Mouse (Mus musculus): ENCODE results near the gene AU021092. TPM values are rescaled to one million over a fixed set of nuclear protein-coding genes. Genes with fewer than 3 reads are reported as not detected.
"Not testable (repeated sequence)": the region's sequence is repeated elsewhere in the genome, so short reads cannot be mapped to it uniquely, and the experiment has no call there.

The AU021092 gene
- polyA plus RNA-seq, 1 experiment from 2014 or later = 0.71 TPM

DNA sequence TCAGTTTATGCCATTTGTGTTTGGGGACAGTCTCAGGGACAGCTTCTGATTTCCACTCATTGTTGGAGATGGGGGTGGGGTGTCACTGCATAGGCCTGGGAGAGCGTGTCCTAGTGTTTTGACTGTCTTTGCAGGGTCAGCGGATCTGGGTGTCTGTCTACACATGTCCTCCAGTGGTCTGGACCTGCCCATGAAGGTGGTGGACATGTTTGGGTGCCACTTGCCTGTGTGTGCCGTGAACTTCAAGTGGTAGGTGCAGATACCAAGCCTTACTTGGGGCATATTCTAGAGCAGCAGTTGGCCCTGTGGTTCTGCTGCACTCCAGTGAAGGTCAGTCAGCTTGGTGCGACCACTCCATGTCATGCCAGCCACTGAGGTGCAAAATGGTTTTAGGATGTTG lies 20.3 kb upstream of the AU021092 start:
- Histone ChIP-seq H3K4me1 (replicated peaks) (no peaks in the 10 kb centered on the region), H3K4me3 (replicated peaks) (no peak overlapping the region), H3K27me3 (no peaks in the 10 kb centered on the region), H3K9me3 (replicated peaks) (no peaks in the 10 kb centered on the region), H3K36me3 (peaks cover 89% of the 10 kb centered on the region), H3K4me2 (no peak overlapping the region), H3K9ac (no peak overlapping the region), H3K27ac (no peak overlapping the region)
- 80% methylated on average over 4 of the region's 4 CpGs for WGBS (ENCODE audit: insufficient replicate concordance)
- no peak for DNase-seq
- no peak for ATAC-seq (ENCODE audit: low read depth)

DNA sequence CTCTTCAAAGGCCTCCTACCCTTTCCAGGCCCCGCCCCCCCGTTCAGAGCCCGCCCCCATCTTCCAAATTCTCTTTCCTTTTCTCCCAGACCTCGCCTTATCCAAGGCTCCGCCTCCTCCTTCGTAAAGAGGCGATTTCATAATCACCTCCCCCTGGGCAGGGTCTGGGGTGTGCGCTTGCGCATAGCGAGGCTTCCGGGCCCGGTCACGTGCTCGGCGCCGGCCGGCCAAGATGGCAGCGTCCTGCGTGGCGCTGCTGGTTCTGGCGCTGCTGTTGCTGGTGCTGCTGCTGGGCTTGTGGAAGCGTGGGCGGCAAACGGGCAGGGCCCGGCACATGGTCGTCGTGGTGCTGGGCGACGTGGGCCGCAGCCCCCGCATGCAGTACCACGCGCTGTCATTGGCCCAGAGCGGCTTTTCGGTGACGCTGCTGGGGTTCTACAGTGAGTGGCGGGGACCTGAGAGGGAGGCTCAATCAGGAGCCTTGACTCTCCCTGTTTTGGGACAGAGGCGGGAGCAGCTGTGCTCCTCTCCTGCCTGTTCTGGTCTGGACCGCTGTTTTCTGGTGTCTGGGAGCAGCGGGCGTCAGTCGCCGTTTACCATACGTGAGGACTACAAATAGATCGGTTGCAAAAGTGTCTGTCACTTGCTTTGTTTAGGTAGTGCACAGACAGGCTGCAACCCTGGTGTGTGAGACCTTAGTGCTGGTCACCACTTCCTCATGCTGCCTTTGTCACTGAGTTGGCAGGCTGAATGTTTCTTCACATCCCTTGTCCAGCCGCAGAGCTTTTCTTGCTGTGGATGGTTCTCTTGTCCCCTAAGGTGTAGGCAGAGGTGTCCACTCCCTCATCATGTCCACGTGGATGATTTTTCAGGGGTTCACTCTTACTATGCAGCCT lies 11.6 kb upstream of the AU021092 start, which contains the start of gene Alg1:
Gene Alg1, plus strand, starts transcription at position 204 of the 896 bp plus-strand sequence.
- Histone ChIP-seq H3K9me3 (replicated peaks) (no peaks in the 10 kb centered on the region), H3K4me1 (replicated peaks) (peaks cover 20% of the 10 kb centered on the region), H3K27me3 (no peaks in the 10 kb centered on the region), H3K27ac (peak within 1 kb of the TSS; percentile 63), H3K4me3 (replicated peaks) (peak within 1 kb of the TSS; percentile 88), H3K36me3 (peaks cover 17% of the 10 kb centered on the region), H3K4me2 (peak within 1 kb of the TSS; percentile 88), H3K9ac (peak within 1 kb of the TSS; percentile 85)
- WGBS (ENCODE audit: insufficient replicate concordance) = 1% methylated on average over 47 of the region's 47 CpGs
- peak; percentile 94 for ATAC-seq (ENCODE audit: low read depth)
- peak; percentile 92 for DNase-seq

DNA sequence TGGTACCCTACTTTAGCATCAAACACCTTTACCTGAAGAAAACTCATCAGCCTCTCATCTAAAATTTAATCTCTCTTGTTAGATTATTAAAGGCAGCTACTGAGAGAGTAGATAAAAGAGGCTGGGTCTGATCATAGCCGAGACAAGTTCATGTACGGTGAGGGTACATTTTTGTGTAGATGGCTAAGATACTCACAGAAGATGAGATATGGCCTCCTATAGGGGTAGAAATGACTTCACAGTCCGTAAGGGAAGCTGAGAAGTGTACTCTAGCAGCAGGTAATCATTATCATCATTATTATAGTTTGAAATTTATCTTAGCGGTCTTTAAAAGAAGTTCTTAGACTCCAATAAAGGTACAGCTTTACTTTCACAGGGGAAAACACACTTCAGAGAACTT lies 10.9 kb upstream of the AU021092 start:
- Histone ChIP-seq H3K9ac (no peak overlapping the region), H3K27me3 (no peaks in the 10 kb centered on the region), H3K9me3 (replicated peaks) (no peaks in the 10 kb centered on the region), H3K36me3 (peaks cover 11% of the 10 kb centered on the region), H3K4me1 (replicated peaks) (peaks cover 20% of the 10 kb centered on the region), H3K4me3 (replicated peaks) (peak overlapping the region; percentile 88), H3K27ac (no peak overlapping the region), H3K4me2 (peak overlapping the region; percentile 88)
- ATAC-seq (ENCODE audit: low read depth) = peak; percentile 5; the same call in 1 of the 2 replicates
- no peak for DNase-seq
- WGBS (ENCODE audit: insufficient replicate concordance) = 61% methylated on average over 4 of the region's 4 CpGs

DNA sequence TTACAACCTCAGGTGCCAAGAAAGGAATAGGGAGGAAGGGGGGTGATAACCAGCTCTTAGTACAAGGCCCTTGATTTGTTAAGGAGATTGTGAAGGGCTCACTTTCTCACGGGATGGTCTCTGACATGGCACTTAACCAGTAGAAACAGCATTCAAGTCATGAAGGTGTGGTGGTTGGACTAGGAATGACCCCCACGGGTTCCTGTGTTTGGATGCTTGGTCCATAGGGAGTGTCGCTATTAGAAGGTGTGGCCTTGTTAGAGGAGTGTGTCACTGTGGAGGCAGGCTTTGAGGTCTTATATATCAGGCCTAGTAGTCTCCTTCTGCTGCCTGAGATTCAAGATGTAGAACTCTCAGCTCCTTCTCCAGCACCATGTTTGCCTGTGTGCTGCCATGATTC lies 6.0 kb upstream of the AU021092 start:
- 61% methylated on average over 3 of the region's 3 CpGs for WGBS (ENCODE audit: insufficient replicate concordance)

DNA sequence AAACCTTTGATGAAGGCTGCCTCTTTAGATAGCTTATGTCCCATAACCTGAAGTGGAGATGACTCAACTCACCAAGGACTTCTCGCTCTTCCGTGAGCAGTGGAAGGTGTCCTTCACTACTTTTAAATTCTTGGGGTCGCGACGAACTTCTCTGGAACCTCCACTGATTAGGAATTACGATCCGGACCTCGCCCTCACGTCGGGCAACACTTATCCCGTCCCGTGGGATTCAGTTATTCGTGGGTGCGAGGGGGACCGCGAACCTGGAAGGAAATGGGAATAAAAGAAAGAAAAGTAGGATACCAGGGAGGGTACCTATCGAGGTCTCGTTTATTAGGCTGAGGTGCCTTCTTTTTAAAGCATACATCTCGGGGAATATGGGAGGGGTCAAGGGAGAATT lies 5.4 kb upstream of the AU021092 start:
- H3K4me2 ChIP-seq; DNase-seq; H3K9ac ChIP-seq; H3K27ac ChIP-seq; H3K9me3 ChIP-seq (replicated peaks); H3K4me1 ChIP-seq (replicated peaks); H3K27me3 ChIP-seq; ATAC-seq (ENCODE audit: low read depth); H3K36me3 ChIP-seq; H3K4me3 ChIP-seq (replicated peaks): not testable (repeated sequence)
- 69% methylated on average over 19 of the region's 19 CpGs for WGBS (ENCODE audit: insufficient replicate concordance)

More for the DNA sequence above, 6.0 kb upstream of the AU021092 start:
- H3K9ac ChIP-seq; H3K4me2 ChIP-seq; H3K36me3 ChIP-seq; H3K27me3 ChIP-seq; ATAC-seq (ENCODE audit: low read depth); DNase-seq; H3K9me3 ChIP-seq (replicated peaks); H3K27ac ChIP-seq; H3K4me1 ChIP-seq (replicated peaks); H3K4me3 ChIP-seq (replicated peaks): not testable (repeated sequence)

DNA sequence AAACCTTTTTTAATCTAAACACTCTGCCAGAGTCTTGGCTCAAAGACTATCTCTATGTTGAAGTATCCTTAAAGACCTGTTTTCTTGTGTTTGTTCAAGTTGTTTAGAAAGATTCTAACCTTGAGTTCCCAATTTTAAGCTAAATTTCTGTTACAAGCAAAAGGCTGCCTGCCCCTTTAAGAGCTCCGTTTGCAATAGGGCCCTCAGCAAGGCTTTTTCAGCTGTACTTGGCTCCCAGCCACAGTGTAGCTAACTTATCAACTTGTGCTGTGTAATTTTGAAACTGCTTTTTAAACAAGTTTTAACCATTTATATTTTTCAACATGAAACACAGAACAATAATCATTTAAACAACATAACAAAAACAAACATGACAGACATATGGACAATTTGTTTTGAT lies 4.4 kb upstream of the AU021092 start:
- H3K4me3 ChIP-seq (replicated peaks); H3K27ac ChIP-seq; H3K36me3 ChIP-seq; ATAC-seq (ENCODE audit: low read depth); H3K4me1 ChIP-seq (replicated peaks); H3K27me3 ChIP-seq; H3K9ac ChIP-seq; DNase-seq; H3K9me3 ChIP-seq (replicated peaks); H3K4me2 ChIP-seq: not testable (repeated sequence)
- WGBS (ENCODE audit: insufficient replicate concordance) = 25% methylated on average over 1 of the region's 1 CpGs

DNA sequence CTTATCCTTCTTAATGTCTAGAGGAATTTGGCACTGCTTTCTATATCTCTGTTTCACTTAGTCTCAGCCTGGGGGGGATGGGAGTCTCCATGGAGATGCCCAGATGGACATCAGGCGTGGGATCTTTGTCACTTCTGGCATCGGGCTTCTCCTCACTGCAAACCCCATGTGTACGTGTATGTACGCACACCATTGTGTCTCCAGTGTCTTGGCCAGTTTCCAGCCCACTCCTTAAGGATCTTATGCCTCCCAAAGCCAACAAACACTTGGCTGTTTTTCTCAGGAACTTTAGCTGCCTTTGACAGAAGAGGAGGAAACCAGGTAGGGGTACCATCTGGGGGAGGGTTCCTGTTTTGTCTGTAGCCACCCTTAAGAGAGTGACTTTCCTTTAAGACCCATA lies 696 bp downstream of the AU021092 start:
- H3K27ac ChIP-seq = no peak overlapping the region
- no peak for ATAC-seq (ENCODE audit: low read depth)
- no peak overlapping the region for H3K4me3 ChIP-seq (replicated peaks)
- H3K9me3 ChIP-seq (replicated peaks) = no peaks in the 10 kb centered on the region
- H3K9ac ChIP-seq = no peak overlapping the region
- DNase-seq = no peak
- no peak overlapping the region for H3K4me2 ChIP-seq
- H3K4me1 ChIP-seq (replicated peaks) = no peaks in the 10 kb centered on the region
- H3K27me3 ChIP-seq = no peaks in the 10 kb centered on the region
- WGBS (ENCODE audit: insufficient replicate concordance) = 67% methylated on average over 4 of the region's 4 CpGs
- H3K36me3 ChIP-seq = no peaks in the 10 kb centered on the region

DNA sequence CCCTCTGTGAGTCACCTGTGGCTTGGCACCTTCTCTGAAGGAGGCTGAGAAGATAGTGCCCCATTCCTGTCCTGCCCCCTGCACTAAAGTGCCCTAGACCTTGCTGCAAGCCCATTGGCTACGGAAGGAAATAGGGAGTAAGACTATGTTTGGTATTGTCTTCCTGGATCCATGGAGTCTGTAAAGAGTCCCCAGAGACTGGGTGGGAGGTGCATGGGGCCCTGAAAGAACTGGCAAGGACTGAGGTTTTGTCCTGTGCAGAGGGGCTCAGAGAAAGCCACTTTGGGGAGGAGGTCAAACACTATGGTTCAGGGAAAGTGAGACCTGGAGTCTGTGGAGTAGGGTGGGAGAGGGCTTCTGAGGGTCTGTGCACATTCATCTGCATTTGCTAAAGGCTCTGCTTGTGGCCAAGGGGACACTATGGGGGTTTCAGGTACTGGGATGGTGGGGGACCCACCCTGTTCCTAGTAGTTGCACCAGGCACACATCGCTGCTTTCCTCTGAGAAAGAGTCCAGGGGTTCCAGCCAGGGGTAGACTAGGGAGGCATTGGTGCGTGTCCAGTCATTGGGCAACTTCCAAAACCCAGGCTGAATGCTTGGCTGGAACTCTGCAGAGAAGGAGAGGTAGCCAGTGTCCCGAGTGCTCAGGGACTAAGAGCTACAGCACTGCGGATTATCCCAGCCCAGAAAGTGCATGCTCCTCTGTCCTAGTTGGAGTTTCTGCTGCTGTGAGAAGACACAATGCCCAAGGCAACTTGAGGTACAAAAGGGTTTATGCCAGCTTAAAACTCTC lies 4.6 kb downstream of the AU021092 start:
- Histone ChIP-seq H3K4me1 (replicated peaks) (no peaks in the 10 kb centered on the region), H3K27ac (no peak overlapping the region), H3K9ac (no peak overlapping the region), H3K4me2 (no peak overlapping the region), H3K36me3 (no peaks in the 10 kb centered on the region), H3K27me3 (no peaks in the 10 kb centered on the region), H3K4me3 (replicated peaks) (no peak overlapping the region), H3K9me3 (replicated peaks) (no peaks in the 10 kb centered on the region)
- 54% methylated on average over 5 of the region's 5 CpGs for WGBS (ENCODE audit: insufficient replicate concordance)
- DNase-seq (no peak), ATAC-seq (ENCODE audit: low read depth) (no peak)

DNA sequence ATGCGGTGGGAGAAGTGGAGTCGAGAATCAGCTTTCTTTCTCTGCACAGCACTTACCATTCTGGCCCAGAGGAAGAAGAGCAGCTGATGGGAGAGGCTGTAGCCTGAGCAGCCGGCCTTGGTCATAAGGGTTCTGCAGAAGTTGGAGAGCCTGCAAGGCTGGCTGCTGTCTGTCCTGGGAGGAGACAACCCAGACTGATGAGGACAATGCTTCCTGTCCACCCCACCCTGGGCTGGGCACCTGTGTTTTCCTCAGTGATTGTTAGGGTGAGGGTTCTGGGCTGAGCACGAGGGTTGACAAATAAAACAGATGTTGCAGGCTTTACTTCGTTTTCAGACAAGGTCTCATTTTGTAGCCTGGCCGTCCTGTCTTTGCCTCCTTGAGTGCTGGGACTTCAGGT lies 5.4 kb downstream of the AU021092 start:
- H3K4me2 ChIP-seq = no peak overlapping the region
- no peaks in the 10 kb centered on the region for H3K36me3 ChIP-seq
- no peak overlapping the region for H3K27ac ChIP-seq
- ATAC-seq (ENCODE audit: low read depth) (no peak), DNase-seq (no peak)
- no peak overlapping the region for H3K4me3 ChIP-seq (replicated peaks)
- no peaks in the 10 kb centered on the region for H3K4me1 ChIP-seq (replicated peaks)
- no peaks in the 10 kb centered on the region for H3K27me3 ChIP-seq
- no peaks in the 10 kb centered on the region for H3K9me3 ChIP-seq (replicated peaks)
- no peak overlapping the region for H3K9ac ChIP-seq
- 41% methylated on average over 6 of the region's 6 CpGs for WGBS (ENCODE audit: insufficient replicate concordance)

DNA sequence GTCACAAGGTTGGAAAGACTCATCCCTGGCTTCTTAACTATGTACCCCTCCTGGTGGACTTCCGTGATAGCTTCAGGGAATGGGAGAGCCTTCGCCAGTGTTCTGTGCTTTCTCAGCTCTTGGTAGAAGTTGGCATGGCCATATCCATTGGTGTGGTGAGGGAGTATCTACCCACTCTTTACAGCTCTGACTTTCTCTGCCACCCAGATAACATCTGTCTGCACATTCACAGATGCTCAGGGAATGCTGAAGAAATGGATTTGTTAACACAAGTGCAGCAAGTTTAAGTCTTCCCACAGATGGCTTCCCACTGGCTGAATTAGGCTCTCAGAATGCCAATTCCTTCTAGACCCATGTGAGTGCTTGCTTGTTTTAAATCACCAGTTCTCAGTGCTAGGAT lies 8.0 kb downstream of the AU021092 start:
- no peak overlapping the region for H3K4me2 ChIP-seq
- DNase-seq (no peak), ATAC-seq (ENCODE audit: low read depth) (no peak)
- no peaks in the 10 kb centered on the region for H3K27me3 ChIP-seq
- no peak overlapping the region for H3K27ac ChIP-seq
- no peaks in the 10 kb centered on the region for H3K4me1 ChIP-seq (replicated peaks)
- H3K9ac ChIP-seq = no peak overlapping the region
- no peaks in the 10 kb centered on the region for H3K9me3 ChIP-seq (replicated peaks)
- no peak overlapping the region for H3K4me3 ChIP-seq (replicated peaks)
- no peaks in the 10 kb centered on the region for H3K36me3 ChIP-seq
- 76% methylated on average over 2 of the region's 2 CpGs for WGBS (ENCODE audit: insufficient replicate concordance)

DNA sequence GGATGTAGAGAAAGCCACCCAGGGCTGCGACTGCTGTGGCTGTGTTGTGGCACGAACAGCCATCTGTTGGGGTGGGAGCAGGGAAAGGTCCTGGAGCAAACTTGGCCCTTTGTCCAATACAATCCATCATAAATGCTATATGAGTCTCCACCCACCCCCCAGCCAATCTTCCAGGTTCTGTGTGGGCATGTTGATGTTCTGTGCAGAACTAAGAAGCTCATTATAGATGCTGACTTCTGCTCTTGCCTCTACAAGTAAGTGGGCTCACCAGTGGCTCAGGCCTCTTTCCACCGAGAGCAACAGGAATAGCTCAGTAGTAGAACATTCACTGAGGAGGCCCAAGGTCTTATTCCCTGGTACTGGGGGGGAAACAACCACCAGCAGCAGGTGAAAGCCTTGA lies 9.9 kb downstream of the AU021092 start:
- no peak overlapping the region for H3K9ac ChIP-seq
- no peak overlapping the region for H3K4me3 ChIP-seq (replicated peaks)
- H3K27me3 ChIP-seq = no peaks in the 10 kb centered on the region
- H3K36me3 ChIP-seq = no peaks in the 10 kb centered on the region
- no peaks in the 10 kb centered on the region for H3K9me3 ChIP-seq (replicated peaks)
- ATAC-seq (ENCODE audit: low read depth) (no peak), DNase-seq (no peak)
- no peaks in the 10 kb centered on the region for H3K4me1 ChIP-seq (replicated peaks)
- 61% methylated on average over 3 of the region's 3 CpGs for WGBS (ENCODE audit: insufficient replicate concordance)
- H3K27ac ChIP-seq = no peak overlapping the region
- H3K4me2 ChIP-seq = no peak overlapping the region
